Mouse (Mus musculus) granulocyte monocyte progenitor cell, adult 5-6 weeks (primary cell): Measurements from ENCODE around the gene Me1. TPM values are rescaled to one million over a fixed set of nuclear protein-coding genes. Genes with fewer than 3 reads are reported as not detected.

Experiments used
- ATAC-seq: replicated peaks from 2 replicates; pipeline ENCODE4 v1.8.0; 2016; ENCODE audit warnings: mild to moderate bottlenecking, moderate TSS enrichment, inconsistent platforms; ENCODE audit not compliant: poor library complexity, severe bottlenecking
- total RNA-seq, 2 experiments: library from RNA; stranded (forward) in 1 of 2; stranded (reverse) in 1 of 2; fragments of 200-712, 200-1000 nt in 1 of 2; fragments of >200 nt in 1 of 2; fragmentation: Nextera tagmentation in 1 of 2; gene quantifications; 2 replicates each; pipeline ENCODE4 v1.2.3; 2014 to 2017

Me1 gene
- total RNA-seq, 2 experiments from 2014 or later: not detected

DNA sequence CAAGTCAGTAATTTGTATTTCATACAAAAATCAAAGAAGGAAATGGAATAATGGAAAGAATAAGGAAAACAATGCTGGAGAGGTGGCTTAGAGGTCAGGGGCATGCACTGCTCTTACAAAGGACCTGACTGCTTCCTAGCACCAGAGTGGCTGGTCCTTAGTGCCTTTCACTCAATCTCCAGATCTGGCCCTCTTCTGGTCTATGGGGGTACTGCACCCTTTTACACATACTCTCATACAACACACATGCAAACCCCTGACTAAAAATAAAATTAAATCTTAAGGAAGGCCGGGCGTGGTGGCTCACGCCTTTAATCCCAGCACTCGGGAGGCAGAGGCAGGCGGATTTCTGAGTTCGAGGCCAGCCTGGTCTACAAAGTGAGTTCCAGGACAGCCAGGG lies 34.1 kb downstream of the Me1 start:
- no peak for ATAC-seq

- ATAC-seq: no peak
Observed at GRCm38 (mm10) chr9:86661266-86661665, 34.5 kb downstream of the Me1 start.

DNA sequence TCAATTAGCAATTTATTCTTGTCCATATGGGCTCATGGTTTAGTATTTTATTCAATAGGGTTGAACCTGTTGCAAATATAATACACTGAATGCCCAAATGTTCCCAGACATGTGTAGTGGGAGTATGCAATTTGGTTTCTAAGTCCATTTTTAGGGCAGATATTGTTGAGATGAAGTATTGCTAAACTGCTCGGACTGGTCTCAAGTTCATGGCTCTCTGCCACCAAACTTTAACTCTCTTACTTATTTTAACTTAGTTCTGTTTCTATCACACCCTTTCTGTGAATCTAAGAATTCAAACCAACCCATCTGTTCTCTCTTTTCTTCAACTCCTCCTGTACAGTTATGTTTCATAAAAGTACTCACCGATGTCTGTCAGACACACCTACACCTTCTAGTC lies 35.4 kb downstream of the Me1 start:
- no peak for ATAC-seq

GRCm38 (mm10) chr9:86658347-86658746 lies 37.4 kb downstream of the Me1 start:
- ATAC-seq: no peak

DNA sequence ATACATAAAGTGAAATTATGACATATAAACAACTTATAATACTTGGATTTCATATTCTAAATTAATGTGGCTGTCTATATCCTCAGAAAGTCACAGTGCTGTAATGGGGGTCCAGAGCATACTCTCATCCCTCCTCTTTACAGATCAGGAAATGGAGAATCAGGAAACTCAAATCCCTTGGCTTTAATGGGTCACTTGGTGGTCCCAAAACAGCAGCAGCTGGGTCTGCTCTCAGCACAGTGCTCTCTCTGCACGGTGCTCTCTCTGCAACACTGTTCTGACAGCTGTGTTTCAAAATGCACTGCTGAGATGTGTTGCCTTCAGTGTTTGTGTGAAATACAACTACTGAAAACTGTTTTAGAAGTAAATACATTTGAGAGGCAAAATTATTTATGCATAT lies 43.6 kb downstream of the Me1 start:
- no peak for ATAC-seq

DNA sequence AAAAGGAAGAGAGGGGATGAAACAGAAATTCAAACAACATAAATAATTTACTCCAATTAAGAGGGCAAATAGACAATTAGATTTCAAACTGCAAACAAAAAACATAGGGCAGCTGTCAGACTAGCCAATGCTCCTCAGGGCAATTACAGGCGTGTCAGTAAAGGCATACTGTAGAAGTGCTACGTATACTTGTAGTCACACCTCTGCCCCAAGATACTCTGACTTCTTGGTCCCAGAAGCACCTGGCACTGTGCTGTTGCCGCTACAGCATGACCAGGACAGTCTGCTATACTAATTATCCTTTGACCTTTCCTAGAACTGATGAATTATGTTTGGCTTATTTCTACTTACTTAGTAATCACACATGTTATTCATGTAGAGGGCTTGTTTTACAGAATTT lies 44.5 kb downstream of the Me1 start:
- no peak for ATAC-seq

GRCm38 (mm10) chr9:86650822-86651221 lies 44.9 kb downstream of the Me1 start:
- ATAC-seq: no peak

DNA sequence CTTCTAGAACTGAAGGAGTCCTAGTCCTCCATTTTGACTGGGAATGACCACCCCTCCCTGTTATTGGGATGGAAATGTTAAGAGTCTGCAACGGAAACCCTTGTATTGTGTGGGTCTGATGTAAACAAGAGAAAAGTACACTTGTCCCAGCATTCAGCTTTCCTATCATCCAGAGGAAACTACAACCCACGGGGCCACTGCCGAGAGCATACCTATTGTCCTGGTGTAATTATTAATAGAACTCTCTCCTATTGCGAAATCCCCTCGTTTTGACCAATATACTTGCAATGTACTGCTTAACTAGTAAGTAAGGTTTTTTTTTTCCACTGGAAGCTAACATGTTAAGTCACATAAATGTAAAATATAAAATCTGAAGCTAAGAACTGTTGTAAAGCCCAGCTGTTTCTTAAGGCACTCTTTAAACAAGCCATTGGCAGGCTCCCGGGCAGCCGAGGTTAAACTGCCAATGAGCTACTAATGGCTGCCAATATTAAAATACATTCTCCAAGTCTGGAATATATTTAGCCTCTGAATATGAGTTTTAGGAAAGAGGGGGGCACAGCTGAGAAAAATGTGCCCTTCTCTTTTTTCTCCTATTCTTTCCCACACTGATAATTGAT lies 47.7 kb downstream of the Me1 start:
- no peak for ATAC-seq

DNA sequence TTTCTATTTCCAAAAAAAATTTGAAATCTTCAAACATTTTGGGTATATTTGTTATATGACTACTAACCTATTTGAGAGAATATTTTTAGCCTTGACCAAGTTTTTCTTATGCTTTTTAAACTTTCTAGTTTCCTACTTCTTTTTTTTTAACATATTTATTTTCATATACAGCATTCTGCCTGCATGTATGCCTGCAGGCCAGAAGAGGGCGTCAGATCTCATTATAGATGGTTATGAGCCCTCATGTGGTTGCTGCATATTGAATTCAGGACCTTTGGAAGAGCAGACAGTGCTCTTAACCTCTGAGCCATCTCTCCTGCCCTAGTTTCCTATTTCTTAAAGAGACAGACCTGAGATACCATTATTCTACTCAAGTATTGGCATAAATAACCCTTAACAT lies 48.9 kb downstream of the Me1 start:
- no peak for ATAC-seq

DNA sequence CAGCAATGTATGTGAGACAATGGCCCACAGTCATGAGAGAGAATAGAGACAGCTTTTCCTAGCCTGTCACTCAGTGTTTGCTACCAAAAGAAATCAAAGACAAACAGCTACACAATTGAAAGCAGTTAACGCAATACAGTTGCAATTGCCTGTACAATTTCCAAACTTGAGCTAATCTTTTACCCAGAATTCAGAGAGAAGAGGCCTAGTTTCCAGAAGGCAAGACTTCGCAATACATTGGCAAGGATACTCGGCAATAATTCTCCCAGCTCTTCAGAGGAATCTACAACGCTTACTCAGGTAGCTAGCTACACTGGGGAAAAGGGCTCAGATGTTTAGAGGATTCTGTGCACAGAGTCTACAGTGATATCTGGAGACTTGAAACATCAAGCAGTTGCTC lies 52.3 kb downstream of the Me1 start:
- ATAC-seq: no peak

DNA sequence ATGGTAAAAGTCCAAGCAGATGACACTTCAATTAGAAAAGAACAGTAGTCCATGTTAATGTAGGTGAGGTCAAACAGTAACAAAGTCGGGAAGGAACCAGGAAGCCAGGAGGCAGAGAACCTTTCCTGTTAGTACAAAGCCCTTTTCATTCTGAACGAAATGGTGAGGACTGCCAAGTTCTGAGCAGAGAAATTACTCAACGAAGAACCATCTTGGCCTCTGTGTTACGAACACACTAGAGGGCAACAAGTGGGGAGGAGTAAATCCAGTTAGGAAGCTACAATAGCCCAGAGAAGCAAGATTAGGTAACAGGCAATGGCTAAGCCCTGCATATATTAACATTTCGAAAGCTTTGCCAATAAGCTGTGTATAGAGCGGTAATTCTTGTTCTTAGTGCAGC lies 57.0 kb downstream of the Me1 start:
- no peak for ATAC-seq

GRCm38 (mm10) chr9:86631153-86631552 lies 64.6 kb downstream of the Me1 start:
- ATAC-seq: peak; percentile 89

GRCm38 (mm10) chr9:86630352-86630931 lies 65.3 kb downstream of the Me1 start:
- no peak for ATAC-seq

- ATAC-seq: no peak
Observed at GRCm38 (mm10) chr9:86629379-86629778, 66.4 kb downstream of the Me1 start.

DNA sequence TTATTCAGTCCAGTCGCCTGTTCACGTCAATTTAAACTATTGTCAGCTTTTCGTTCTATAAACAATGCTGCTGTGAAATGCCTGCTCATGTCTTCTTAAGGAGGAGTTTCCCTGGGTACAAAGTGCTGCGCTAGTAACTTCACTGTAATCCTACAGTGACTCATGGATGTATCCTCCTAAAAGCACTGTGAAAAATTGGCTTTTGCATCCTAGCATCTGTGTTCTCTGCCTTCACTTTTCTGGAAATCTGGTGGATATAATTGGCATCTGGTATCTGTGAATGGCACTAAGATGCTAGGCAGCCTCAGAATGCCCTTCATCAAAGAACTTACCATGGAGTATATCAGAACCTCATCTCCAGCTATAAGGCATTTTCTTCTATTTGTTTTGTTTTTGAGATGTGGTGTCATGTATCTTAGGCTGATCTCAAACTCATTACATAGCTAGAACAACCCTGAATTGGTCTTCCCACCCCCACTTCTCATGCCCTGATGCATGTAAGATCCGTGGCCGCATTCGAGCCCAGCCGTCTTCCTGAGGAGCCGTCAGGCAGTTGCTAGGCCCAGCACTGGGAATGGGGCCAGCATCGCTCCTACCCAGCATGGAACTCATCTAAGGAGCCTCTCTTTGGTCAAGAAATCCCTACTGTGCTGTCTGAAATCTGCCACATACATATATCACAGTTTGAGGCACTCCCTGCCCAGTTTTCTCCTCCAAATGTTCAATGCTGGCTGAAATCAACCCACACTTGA lies 67.8 kb downstream of the Me1 start:
- no peak for ATAC-seq

DNA sequence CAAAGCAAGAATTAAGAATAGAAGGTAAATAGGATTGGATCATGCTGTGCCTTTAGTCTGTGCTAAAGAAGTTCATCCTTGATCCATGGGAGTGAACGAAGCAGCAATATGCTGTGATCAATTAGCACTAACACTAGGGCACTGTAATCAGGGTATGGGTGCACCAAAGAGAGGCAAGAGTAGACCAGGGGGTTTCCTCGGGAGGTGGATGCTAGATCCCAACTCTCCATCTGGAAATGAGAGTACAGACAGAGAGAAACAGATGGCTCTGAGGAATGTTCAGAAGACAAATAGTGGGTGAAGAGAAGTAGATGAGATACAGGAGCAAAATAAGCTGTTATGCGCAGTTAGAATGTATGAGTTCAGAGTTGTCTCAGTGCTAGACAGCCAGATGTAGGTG lies 68.8 kb downstream of the Me1 start:
- ATAC-seq: no peak

GRCm38 (mm10) chr9:86624781-86625180 lies 71.0 kb downstream of the Me1 start:
- no peak for ATAC-seq

DNA sequence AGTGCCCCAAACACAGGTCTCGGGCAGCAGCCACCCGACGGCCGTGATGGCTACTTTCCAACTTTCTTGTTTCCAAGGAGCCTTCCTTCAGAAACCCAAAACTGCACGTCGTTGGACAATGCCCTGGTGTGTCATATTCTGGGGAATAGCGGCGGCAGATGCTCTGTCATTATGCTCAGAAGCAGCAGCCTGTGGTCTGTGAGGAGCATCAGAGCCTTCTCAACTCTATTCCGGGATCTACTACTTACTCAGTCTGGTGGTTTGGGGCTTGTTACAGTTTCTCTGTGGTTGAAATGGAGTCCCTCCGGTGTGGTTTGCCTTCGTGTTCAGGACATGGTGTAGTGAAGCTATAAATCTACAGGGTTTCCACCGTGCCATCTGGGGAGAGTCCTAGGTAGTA lies 71.7 kb downstream of the Me1 start:
- ATAC-seq: peak; percentile 50

- no peak for ATAC-seq
Observed at GRCm38 (mm10) chr9:86622062-86622461, 73.7 kb downstream of the Me1 start.

DNA sequence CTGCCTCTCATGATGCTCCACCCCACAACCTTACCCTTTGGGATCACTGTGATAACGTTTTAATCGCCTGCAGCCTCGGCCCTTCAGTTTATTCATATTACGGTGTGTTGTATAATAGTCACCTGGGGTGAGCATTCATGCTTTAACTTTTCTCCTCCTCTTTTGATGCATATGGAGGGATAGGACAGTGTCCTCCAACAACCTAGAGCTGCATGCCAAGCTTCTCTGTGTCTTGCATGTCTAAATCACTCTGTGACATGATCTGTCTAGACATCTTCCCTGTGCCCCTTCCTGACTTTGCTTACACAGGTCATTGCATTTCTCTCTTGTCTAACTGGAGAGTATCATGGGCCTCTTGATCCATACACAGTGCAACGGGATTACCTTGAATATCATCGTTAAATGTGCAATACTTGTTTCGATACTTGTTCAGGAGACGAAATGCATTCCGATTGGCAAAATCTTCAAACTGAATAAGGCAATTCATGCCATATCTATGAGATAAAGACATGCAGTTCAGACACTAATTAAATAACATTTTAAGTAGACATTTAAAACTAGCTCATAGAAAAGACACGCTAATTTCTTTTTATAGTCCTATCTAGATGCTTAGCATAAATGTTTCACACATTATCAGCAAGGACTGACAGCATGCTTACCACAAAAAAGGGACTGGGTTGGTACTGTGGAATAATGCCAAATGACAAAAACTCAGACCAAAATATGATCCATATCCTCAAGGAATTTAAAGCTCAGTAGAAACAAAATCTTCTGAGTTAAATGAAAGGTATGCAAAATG lies 76.2 kb downstream of the Me1 start:
- ATAC-seq: no peak

DNA sequence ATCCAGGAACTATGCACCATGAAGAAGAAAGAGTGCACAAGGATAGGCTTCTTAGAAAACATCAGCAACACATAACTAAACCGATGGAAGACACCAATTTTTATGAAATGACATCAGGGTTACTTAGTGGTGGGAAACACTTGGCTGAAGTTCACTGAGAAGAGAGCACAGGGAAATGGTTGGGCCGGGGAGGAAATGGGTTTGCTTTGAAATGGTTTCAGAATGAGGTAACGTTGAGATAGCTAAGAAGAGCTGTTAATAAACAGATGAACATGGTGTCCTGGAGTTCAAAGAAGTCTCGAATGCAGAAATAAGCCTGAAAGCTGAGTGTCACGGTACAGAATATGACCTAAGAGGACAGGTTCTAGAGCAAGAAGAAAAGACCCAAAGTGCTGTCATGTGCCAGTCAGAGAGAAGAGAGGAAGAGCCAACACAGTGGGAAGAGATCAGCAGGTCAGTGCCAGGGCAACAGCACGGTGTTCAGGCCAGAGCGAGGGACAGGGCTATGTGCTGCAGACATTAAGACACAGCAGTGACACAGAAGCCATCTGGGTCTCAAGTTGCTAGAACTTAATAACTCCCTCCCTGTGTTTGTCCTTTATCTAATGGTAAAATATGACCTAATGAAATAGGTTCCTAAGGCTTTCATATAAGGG lies 77.8 kb downstream of the Me1 start:
- no peak for ATAC-seq
